Mouse (Mus musculus) G1E (cell line): Measurements from ENCODE around the gene Rnase13. TPM values are rescaled to one million over a fixed set of nuclear protein-coding genes. Genes with fewer than 3 reads are reported as not detected.

Experiments used
- ATAC-seq: 2 replicates; pipeline ENCODE4 v1.8.0; 2016; ENCODE audit warnings: mild to moderate bottlenecking; ENCODE audit not compliant: insufficient number of reproducible peaks, poor library complexity, low FRiP score, severe bottlenecking; ENCODE audit errors: extremely low read depth
- DNase-seq: peaks from one replicate; pipeline ENCODE4 v3.0.0; 2012; ENCODE audit warnings: low spot score
- H3K27me3 ChIP-seq: 2 replicates; pipeline ENCODE4 v1.6.1; 2012; ENCODE audit warnings: mild to moderate bottlenecking, low read length, inconsistent platforms; ENCODE audit not compliant: insufficient read depth
- H3K36me3 ChIP-seq: replicated peaks from 2 replicates; pipeline ENCODE3; 2012; ENCODE audit warnings: mild to moderate bottlenecking, inconsistent platforms
- H3K4me1 ChIP-seq: 2 replicates; pipeline ENCODE4 v1.6.1; 2012; ENCODE audit warnings: low read depth, low read length, inconsistent platforms, mixed read lengths; ENCODE audit not compliant: insufficient read depth
- H3K4me3 ChIP-seq: 2 replicates; pipeline ENCODE4 v1.5.1; 2012; ENCODE audit warnings: low read depth, mild to moderate bottlenecking, inconsistent platforms, low read length, moderate library complexity, mixed read lengths
- H3K9me3 ChIP-seq: replicated peaks from 2 replicates; pipeline ENCODE4 v1.6.1; 2012; ENCODE audit warnings: inconsistent platforms
- CTCF ChIP-seq: IDR thresholded peaks from 2 replicates; pipeline ENCODE4 v1.5.1; 2012; ENCODE audit warnings: low read depth, low read length, inconsistent platforms, mixed read lengths
- GATA1 ChIP-seq: IDR thresholded peaks from 2 replicates; pipeline ENCODE4 v1.6.1; 2012; ENCODE audit warnings: borderline replicate concordance, low read length, inconsistent platforms, mixed read lengths
- GATA2 ChIP-seq: IDR thresholded peaks from 2 replicates; pipeline ENCODE4 v1.6.1; 2012; ENCODE audit warnings: low read depth, low read length, inconsistent platforms, borderline replicate concordance
- POLR2AphosphoS5 ChIP-seq: IDR thresholded peaks from 2 replicates; pipeline ENCODE4 v1.6.1; 2012; ENCODE audit warnings: low read depth, low read length, inconsistent platforms; ENCODE audit not compliant: insufficient replicate concordance
- TAL1 ChIP-seq: conservative IDR thresholded peaks from 2 replicates; pipeline ENCODE4 v1.6.1; 2012; ENCODE audit warnings: low read depth, low read length, inconsistent platforms, mixed read lengths
- polyA plus RNA-seq: library from polyadenylated mRNA; stranded (reverse); fragments of >175 nt; gene quantifications from 2 replicates; pipeline ENCODE4 v1.2.3, GENCODE M21; 2012
- total RNA-seq, 2 experiments: library from RNA; stranded (forward) in 1 of 2; stranded (reverse) in 1 of 2; fragments of 200-1000 nt in 1 of 2; fragments of >200 nt in 1 of 2; fragmentation: Nextera tagmentation in 1 of 2; gene quantifications; 2 replicates each; pipeline ENCODE4 v1.2.3; 2014 to 2017

The Rnase13 gene
- total and polyA plus RNA-seq, 3 experiments = not detected

- Histone ChIP-seq H3K9me3 (no peaks in the 10 kb centered on the region), H3K4me1 (peaks cover 13% of the 10 kb centered on the region), H3K4me3 (no peak overlapping the region), H3K36me3 (peaks cover 25% of the 10 kb centered on the region), H3K27me3 (peaks cover 9% of the 10 kb centered on the region)
- DNase-seq = no peak
- ATAC-seq = no peak
- no peak for TF ChIP-seq POLR2AphosphoS5
- no peak for TF ChIP-seq GATA2
- TF ChIP-seq GATA1 = no peak
- no peak for TF ChIP-seq CTCF
- no peak for TF ChIP-seq TAL1
These were observed 27.5 kb downstream of the Rnase13 start for GRCm38 (mm10) chr14:51895071-51895470.

GRCm38 (mm10) chr14:51893809-51894208 lies 28.8 kb downstream of the Rnase13 start:
- ATAC-seq (no peak), DNase-seq (no peak)
- Histone ChIP-seq H3K27me3 (peaks cover 9% of the 10 kb centered on the region), H3K4me3 (no peak overlapping the region), H3K9me3 (no peaks in the 10 kb centered on the region), H3K36me3 (peaks cover 37% of the 10 kb centered on the region), H3K4me1 (peaks cover 13% of the 10 kb centered on the region)
- no peak for TF ChIP-seq POLR2AphosphoS5
- TF ChIP-seq GATA2 = no peak
- TF ChIP-seq GATA1 = no peak
- TF ChIP-seq CTCF = no peak
- TF ChIP-seq TAL1 = no peak

DNA sequence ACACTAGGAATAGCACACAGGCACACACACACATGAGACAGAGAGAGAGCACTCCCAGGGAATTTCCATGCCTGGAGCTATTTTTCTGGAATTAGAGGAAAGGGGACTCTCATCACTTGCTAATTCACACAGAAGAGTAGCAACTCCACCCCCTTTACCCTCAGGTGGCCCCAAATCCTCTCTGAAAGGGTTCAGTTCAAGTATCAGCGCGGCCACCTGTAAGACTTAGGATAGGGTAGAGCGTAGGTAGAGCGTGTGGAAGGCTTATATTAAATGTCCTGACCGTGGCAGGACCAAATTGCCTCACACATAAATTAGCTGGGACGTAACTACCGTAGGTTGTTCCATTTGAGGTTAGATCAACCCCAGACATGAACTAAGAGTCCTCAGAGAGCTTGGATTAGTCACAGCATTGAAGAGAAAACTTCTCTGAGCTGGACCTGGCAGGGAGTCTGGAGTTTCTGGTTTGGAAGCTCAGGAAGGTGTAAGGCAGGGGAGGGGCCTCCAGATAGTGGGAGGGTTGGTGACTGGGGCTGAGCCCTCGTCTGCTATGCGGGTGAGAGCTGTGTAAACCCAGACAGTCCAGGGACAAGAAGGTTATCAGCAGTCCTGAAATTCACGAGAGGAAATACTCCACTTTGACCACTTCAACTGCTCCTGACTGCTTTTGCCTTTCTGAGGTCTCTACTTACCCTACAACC lies 29.3 kb downstream of the Rnase13 start:
- no peak for ATAC-seq
- peaks cover 43% of the 10 kb centered on the region for H3K36me3 ChIP-seq
- H3K27me3 ChIP-seq = peaks cover 9% of the 10 kb centered on the region
- no peak for TF ChIP-seq GATA1
- no peak for TF ChIP-seq GATA2
- TF ChIP-seq TAL1 = no peak
- no peak for TF ChIP-seq POLR2AphosphoS5
- no peak for TF ChIP-seq CTCF
- no peak overlapping the region for H3K4me3 ChIP-seq
- no peaks in the 10 kb centered on the region for H3K9me3 ChIP-seq
- DNase-seq = no peak
- H3K4me1 ChIP-seq = peaks cover 13% of the 10 kb centered on the region

- ATAC-seq (no peak), DNase-seq (no peak)
- H3K9me3 ChIP-seq = no peaks in the 10 kb centered on the region
- no peak for TF ChIP-seq POLR2AphosphoS5
- TF ChIP-seq CTCF = no peak
- TF ChIP-seq TAL1 = no peak
- TF ChIP-seq GATA1 = no peak
- TF ChIP-seq GATA2 = no peak
- peaks cover 13% of the 10 kb centered on the region for H3K4me1 ChIP-seq
- peaks cover 51% of the 10 kb centered on the region for H3K36me3 ChIP-seq
- H3K4me3 ChIP-seq = no peak within 1 kb of the TSS
- H3K27me3 ChIP-seq = peaks cover 9% of the 10 kb centered on the region
These were observed 30.2 kb downstream of the Rnase13 start, which contains the start of gene Slc39a2 for GRCm38 (mm10) chr14:51892191-51892939. Gene Slc39a2, plus strand, starts transcription at chr14:51892889.

- no peak for DNase-seq
- peaks cover 1% of the 10 kb centered on the region for H3K27me3 ChIP-seq
- TF ChIP-seq GATA2 (no peak), CTCF (no peak), POLR2AphosphoS5 (no peak), GATA1 (no peak), TAL1 (no peak)
- H3K9me3 ChIP-seq = no peaks in the 10 kb centered on the region
- H3K36me3 ChIP-seq = peaks cover 63% of the 10 kb centered on the region
- ATAC-seq = no peak
- H3K4me1 ChIP-seq = peaks cover 25% of the 10 kb centered on the region
- no peak overlapping the region for H3K4me3 ChIP-seq
These were observed 32.7 kb downstream of the Rnase13 start for GRCm38 (mm10) chr14:51889833-51890232.

DNA sequence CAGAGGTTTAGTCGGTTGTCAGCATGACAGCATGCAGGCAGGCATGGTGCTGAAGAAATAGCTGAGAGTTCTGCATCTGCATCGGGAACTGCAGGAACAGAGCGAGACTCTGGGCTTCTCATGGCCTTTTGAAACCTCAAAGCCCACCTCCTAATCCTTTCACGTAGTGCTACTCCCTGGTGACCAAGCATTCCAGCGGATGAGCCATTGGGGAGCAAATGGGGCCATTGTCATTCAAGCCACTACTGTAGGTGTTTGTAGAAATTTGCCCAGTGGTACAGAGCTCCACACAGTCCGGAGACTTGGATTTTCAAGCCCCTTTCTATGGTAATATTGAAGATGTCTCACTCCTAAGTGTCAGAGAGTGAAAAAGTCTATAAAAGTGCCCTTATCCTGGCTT lies 36.5 kb downstream of the Rnase13 start:
- TF ChIP-seq TAL1 = no peak
- no peak for TF ChIP-seq CTCF
- no peak for TF ChIP-seq GATA1
- TF ChIP-seq GATA2 = no peak
- no peak for TF ChIP-seq POLR2AphosphoS5
- no peaks in the 10 kb centered on the region for H3K27me3 ChIP-seq
- peaks cover 16% of the 10 kb centered on the region for H3K4me1 ChIP-seq
- ATAC-seq (no peak), DNase-seq (no peak)
- no peak overlapping the region for H3K4me3 ChIP-seq
- no peaks in the 10 kb centered on the region for H3K9me3 ChIP-seq
- peaks cover 48% of the 10 kb centered on the region for H3K36me3 ChIP-seq
